Mouse (Mus musculus) heart, postnatal 0 days (tissue): Measurements from ENCODE around the gene Ptrh1.

Experiments used
- CTCF ChIP-seq: IDR thresholded peaks from 2 replicates; pipeline ENCODE4 v1.5.1; 2016; ENCODE audit warnings: antibody characterized with exemption, control low read depth, low read depth
- EP300 ChIP-seq: IDR thresholded peaks from 2 replicates; pipeline ENCODE4 v1.6.1; 2016; ENCODE audit warnings: antibody characterized with exemption, low read depth

- TF ChIP-seq CTCF (no peak), EP300 (no peak)
Observed at GRCm38 (mm10) chr2:32823579-32824154, 48.1 kb downstream of the Ptrh1 start.
